Mouse (Mus musculus): ENCODE results near the gene Denr. TPM values are rescaled to one million over a fixed set of nuclear protein-coding genes. Genes with fewer than 3 reads are reported as not detected.

Denr gene
- polyA plus RNA-seq, 1 experiment from 2014 or later = 177 TPM

GRCm38 (mm10) chr5:123927118-123927517 is 20.1 kb downstream of the Denr start, which contains the start of gene Gm43518:
Gm43518 (plus strand) TSS chr5:123927418.
- Histone ChIP-seq H3K9me3 (no peaks in the 10 kb centered on the region), H3K36me3 (replicated peaks) (peaks cover 77% of the 10 kb centered on the region), H3K4me1 (peaks cover 7% of the 10 kb centered on the region), H3K27me3 (ENCODE audit: poor library complexity, severe bottlenecking) (no peaks in the 10 kb centered on the region), H3K27ac (no peak within 1 kb of the TSS), H3K4me3 (no peak within 1 kb of the TSS)
- WGBS = 96% methylated on average over 9 of the region's 9 CpGs
- DNase-seq (ENCODE audit: extremely low spot score, low spot score) = no peak

- peak within 1 kb of the TSS; percentile 95 for H3K27ac ChIP-seq
- H3K4me1 ChIP-seq = peaks cover 11% of the 10 kb centered on the region
- peak; percentile 90 for DNase-seq (ENCODE audit: extremely low spot score, low spot score)
- peaks cover 43% of the 10 kb centered on the region for H3K36me3 ChIP-seq (replicated peaks)
- H3K4me3 ChIP-seq = peak within 1 kb of the TSS; percentile 70
- no peaks in the 10 kb centered on the region for H3K9me3 ChIP-seq
- no peaks in the 10 kb centered on the region for H3K27me3 ChIP-seq (ENCODE audit: poor library complexity, severe bottlenecking)
- whole genome bisulfite sequencing = under 1% methylated on average over 56 of the region's 56 CpGs
Measured at GRCm38 (mm10) chr5:123930508-123930989, 23.6 kb downstream of the Denr start, which contains the start of gene Ccdc62. Ccdc62 (plus strand) TSS chr5:123930679.

- H3K4me3 ChIP-seq = peak overlapping the region; percentile 70
- H3K9me3 ChIP-seq = no peaks in the 10 kb centered on the region
- DNase-seq (ENCODE audit: extremely low spot score, low spot score) = no peak
- peaks cover 11% of the 10 kb centered on the region for H3K4me1 ChIP-seq
- H3K36me3 ChIP-seq (replicated peaks) = peaks cover 37% of the 10 kb centered on the region
- H3K27me3 ChIP-seq (ENCODE audit: poor library complexity, severe bottlenecking) = no peaks in the 10 kb centered on the region
- WGBS = 52% methylated on average over 13 of the region's 13 CpGs
- H3K27ac ChIP-seq = peak overlapping the region; percentile 95
Measured at GRCm38 (mm10) chr5:123931131-123931530, 24.2 kb downstream of the Denr start.

GRCm38 (mm10) chr5:123932927-123933326 is 26.0 kb downstream of the Denr start:
- Histone ChIP-seq H3K27me3 (ENCODE audit: poor library complexity, severe bottlenecking) (no peaks in the 10 kb centered on the region), H3K4me3 (no peak overlapping the region), H3K4me1 (peaks cover 11% of the 10 kb centered on the region), H3K9me3 (no peaks in the 10 kb centered on the region), H3K27ac (no peak overlapping the region), H3K36me3 (replicated peaks) (peaks cover 19% of the 10 kb centered on the region)
- DNase-seq (ENCODE audit: extremely low spot score, low spot score) = no peak

GRCm38 (mm10) chr5:123933556-123933955 is 26.6 kb downstream of the Denr start:
- Histone ChIP-seq H3K4me1 (peaks cover 11% of the 10 kb centered on the region), H3K36me3 (replicated peaks) (peaks cover 12% of the 10 kb centered on the region), H3K27me3 (ENCODE audit: poor library complexity, severe bottlenecking) (no peaks in the 10 kb centered on the region), H3K9me3 (no peaks in the 10 kb centered on the region), H3K27ac (no peak overlapping the region), H3K4me3 (no peak overlapping the region)
- no peak for DNase-seq (ENCODE audit: extremely low spot score, low spot score)
- WGBS = 89% methylated on average over 12 of the region's 12 CpGs

- H3K4me3 ChIP-seq = no peak overlapping the region
- peaks cover 7% of the 10 kb centered on the region for H3K36me3 ChIP-seq (replicated peaks)
- WGBS = 43% methylated on average over 18 of the region's 18 CpGs
- no peaks in the 10 kb centered on the region for H3K27me3 ChIP-seq (ENCODE audit: poor library complexity, severe bottlenecking)
- H3K9me3 ChIP-seq = no peaks in the 10 kb centered on the region
- peaks cover 11% of the 10 kb centered on the region for H3K4me1 ChIP-seq
- peak; percentile 35 for DNase-seq (ENCODE audit: extremely low spot score, low spot score)
- H3K27ac ChIP-seq = no peak overlapping the region
Measured at GRCm38 (mm10) chr5:123933957-123934591, 27.1 kb downstream of the Denr start.

GRCm38 (mm10) chr5:123935931-123936330 is 29.0 kb downstream of the Denr start:
- 92% methylated on average over 5 of the region's 5 CpGs for WGBS
- DNase-seq (ENCODE audit: extremely low spot score, low spot score) = no peak
- Histone ChIP-seq H3K4me1 (peaks cover 10% of the 10 kb centered on the region), H3K4me3 (no peak overlapping the region), H3K9me3 (no peaks in the 10 kb centered on the region), H3K27ac (no peak overlapping the region), H3K36me3 (replicated peaks) (no peaks in the 10 kb centered on the region), H3K27me3 (ENCODE audit: poor library complexity, severe bottlenecking) (no peaks in the 10 kb centered on the region)

GRCm38 (mm10) chr5:123938479-123938878 is 31.5 kb downstream of the Denr start:
- 92% methylated on average over 5 of the region's 5 CpGs for WGBS

GRCm38 (mm10) chr5:123946546-123946945 is 39.6 kb downstream of the Denr start:
- Histone ChIP-seq H3K9me3 (no peaks in the 10 kb centered on the region), H3K36me3 (replicated peaks) (no peaks in the 10 kb centered on the region), H3K4me3 (no peak overlapping the region), H3K27ac (no peak overlapping the region), H3K4me1 (no peaks in the 10 kb centered on the region), H3K27me3 (ENCODE audit: poor library complexity, severe bottlenecking) (no peaks in the 10 kb centered on the region)
- DNase-seq (ENCODE audit: extremely low spot score, low spot score) = no peak
- 77% methylated on average over 4 of the region's 4 CpGs for WGBS

More at GRCm38 (mm10) chr5:123938479-123938878, 31.5 kb downstream of the Denr start:
- Histone ChIP-seq H3K9me3 (no peaks in the 10 kb centered on the region), H3K27ac (no peak overlapping the region), H3K27me3 (ENCODE audit: poor library complexity, severe bottlenecking) (no peaks in the 10 kb centered on the region), H3K4me1 (peaks cover 4% of the 10 kb centered on the region; the same call in 1 of the 2 replicates), H3K4me3 (no peak overlapping the region), H3K36me3 (replicated peaks) (no peaks in the 10 kb centered on the region)
- no peak for DNase-seq (ENCODE audit: extremely low spot score, low spot score)

- DNase-seq (ENCODE audit: extremely low spot score, low spot score) = no peak
- no peak overlapping the region for H3K4me3 ChIP-seq
- H3K9me3 ChIP-seq = no peaks in the 10 kb centered on the region
- H3K27ac ChIP-seq = no peak overlapping the region
- 58% methylated on average over 7 of the region's 7 CpGs for WGBS
- H3K36me3 ChIP-seq (replicated peaks) = no peaks in the 10 kb centered on the region
- H3K27me3 ChIP-seq (ENCODE audit: poor library complexity, severe bottlenecking) = no peaks in the 10 kb centered on the region
- no peaks in the 10 kb centered on the region for H3K4me1 ChIP-seq
Measured at GRCm38 (mm10) chr5:123947041-123947761, 40.2 kb downstream of the Denr start.

GRCm38 (mm10) chr5:123952365-123953045 is 45.5 kb downstream of the Denr start:
- H3K36me3 ChIP-seq (replicated peaks) = no peaks in the 10 kb centered on the region
- DNase-seq (ENCODE audit: extremely low spot score, low spot score) = no peak
- no peak overlapping the region for H3K4me3 ChIP-seq
- H3K27ac ChIP-seq = no peak overlapping the region
- no peaks in the 10 kb centered on the region for H3K4me1 ChIP-seq
- no peaks in the 10 kb centered on the region for H3K27me3 ChIP-seq (ENCODE audit: poor library complexity, severe bottlenecking)
- H3K9me3 ChIP-seq = no peaks in the 10 kb centered on the region
- WGBS = 77% methylated on average over 5 of the region's 5 CpGs

GRCm38 (mm10) chr5:123957213-123957612 is 50.2 kb downstream of the Denr start:
- no peak for DNase-seq (ENCODE audit: extremely low spot score, low spot score)
- Histone ChIP-seq H3K27me3 (ENCODE audit: poor library complexity, severe bottlenecking) (no peaks in the 10 kb centered on the region), H3K36me3 (replicated peaks) (no peaks in the 10 kb centered on the region), H3K4me1 (peaks cover 5% of the 10 kb centered on the region; the same call in 1 of the 2 replicates), H3K27ac (no peak overlapping the region), H3K4me3 (no peak overlapping the region), H3K9me3 (no peaks in the 10 kb centered on the region)
- 88% methylated on average over 8 of the region's 8 CpGs for whole genome bisulfite sequencing

All from forebrain, embryonic 10.5 days (tissue).